Mouse (Mus musculus) megakaryocyte, embryonic 14.5 days (primary cell): Measurements from ENCODE around the gene Nap1l5.

Experiments
- FLI1 ChIP-seq: IDR thresholded peaks from 2 replicates; pipeline ENCODE4 v1.6.1; 2012; ENCODE audit warnings: low read length, inconsistent platforms, mixed read lengths
- GATA1 ChIP-seq: IDR thresholded peaks from 3 replicates; pipeline ENCODE4 v1.6.1; 2012; ENCODE audit warnings: mixed read lengths, low read length, inconsistent platforms, borderline replicate concordance

DNA sequence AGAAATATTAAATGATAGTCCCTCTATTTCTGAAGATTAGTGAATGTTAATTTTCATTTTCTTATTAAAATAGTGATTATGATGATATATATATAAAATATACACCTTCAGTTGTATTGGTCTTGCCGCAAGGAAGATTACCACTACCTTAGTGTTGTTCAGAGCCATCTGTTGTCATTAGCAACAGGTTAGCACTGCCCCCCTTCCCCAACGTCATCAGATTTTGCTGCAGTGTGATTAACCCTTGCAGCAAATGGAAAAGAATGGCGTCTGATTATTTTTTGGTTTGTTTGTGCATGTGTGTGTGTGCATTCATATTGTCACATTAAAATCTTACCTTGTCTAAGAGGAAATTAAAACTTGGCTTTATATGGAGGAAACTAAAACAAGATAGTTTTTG lies 2.3 kb downstream of the Nap1l5 start:
- TF ChIP-seq GATA1 (no peak), FLI1 (no peak)
